Mouse (Mus musculus) hindbrain, embryonic 14.5 days (tissue): ENCODE data around the gene Alg13. TPM values are rescaled to one million over a fixed set of nuclear protein-coding genes. Genes with fewer than 3 reads are reported as not detected.

Experiments
- ATAC-seq: fragments of 200-750 bp; cut with Nextera tagmentation; 2 replicates; pipeline ENCODE4 v1.8.0; 2017; ENCODE audit warnings: moderate number of reproducible peaks, mild to moderate bottlenecking, moderate TSS enrichment, moderate library complexity; ENCODE audit not compliant: low FRiP score
- DNase-seq: peaks from one replicate; pipeline ENCODE4 v3.0.0-alpha.2; 2015; ENCODE audit warnings: low spot score
- H3K27ac ChIP-seq: fragments of 300-500 bp; sonication (generic); 2 replicates; pipeline ENCODE4 v1.5.1; 2014; ENCODE audit warnings: mild to moderate bottlenecking, moderate library complexity
- H3K27me3 ChIP-seq: fragments of 300-500 bp; sonication (generic); 2 replicates; pipeline ENCODE4 v1.6.1; 2014; ENCODE audit warnings: mild to moderate bottlenecking, low read length, mixed read lengths; ENCODE audit not compliant: control insufficient read depth, insufficient read depth
- H3K36me3 ChIP-seq: fragments of 300-500 bp; sonication (generic); replicated peaks from 2 replicates; pipeline ENCODE4 v1.6.1; 2014; ENCODE audit not compliant: control insufficient read depth, insufficient read depth
- H3K4me1 ChIP-seq: fragments of 300-500 bp; sonication (generic); replicated peaks from 2 replicates; pipeline ENCODE4 v1.6.1; 2014; ENCODE audit warnings: antibody characterized with exemption, low read length, mixed read lengths; ENCODE audit not compliant: control insufficient read depth, insufficient read depth
- H3K4me2 ChIP-seq: fragments of 300-500 bp; sonication (generic); replicated peaks from 2 replicates; pipeline ENCODE4 v1.6.1; 2014; ENCODE audit warnings: mild to moderate bottlenecking, moderate library complexity
- H3K4me3 ChIP-seq: fragments of 300-500 bp; sonication (generic); replicated peaks from 2 replicates; pipeline ENCODE4 v1.5.1; 2014; ENCODE audit warnings: mild to moderate bottlenecking, low read length
- H3K9ac ChIP-seq: fragments of 300-500 bp; sonication (generic); 2 replicates; pipeline ENCODE4 v1.6.1; 2014
- H3K9me3 ChIP-seq: fragments of 300-500 bp; sonication (generic); 2 replicates; pipeline ENCODE4 v1.6.1; 2016; ENCODE audit warnings: low read length; ENCODE audit not compliant: control insufficient read depth
- WGBS: fragments of 180-500 bp; shearing (Covaris S2); extraction: QIAGEN DNeasy Blood & Tissue Kit; methylation state at CpG from one replicate; pipeline ENCODE4 v1.1.7; 2014; 5-methylcytosine and 5-hydroxymethylcytosine counted together
- polyA plus RNA-seq: library from polyadenylated mRNA; unstranded; fragments of >200 nt; fragmentation: Nextera tagmentation; extraction: Ambion mirVana; gene quantifications from 2 replicates; pipeline ENCODE4 v1.2.1, GENCODE M21; 2014

Alg13 gene
- polyA plus RNA-seq, 1 experiment from 2014 or later, result 12.9 TPM

DNA sequence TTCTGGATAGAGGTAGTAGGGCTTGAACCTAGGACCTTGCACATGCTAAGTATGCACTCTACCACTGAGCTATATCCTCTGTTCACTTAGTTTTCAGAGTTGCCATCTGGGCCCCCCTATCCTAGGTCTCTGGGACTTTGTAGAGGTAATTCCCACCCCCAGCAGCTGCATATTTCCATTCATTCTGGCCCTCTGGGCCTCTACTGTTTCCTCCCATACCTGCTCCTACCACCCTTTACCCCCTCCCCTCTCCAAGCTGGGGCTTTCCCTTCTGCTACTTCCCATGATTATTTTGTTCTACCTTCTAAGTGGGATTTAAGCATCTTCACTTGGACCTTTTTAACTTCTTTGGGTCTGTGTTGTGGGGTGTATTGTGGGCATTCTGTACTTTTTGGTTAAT lies 7.8 kb downstream of the Alg13 start:
- no peak for ATAC-seq
- H3K4me3 ChIP-seq, result no peak overlapping the region
- H3K9me3 ChIP-seq, result no peaks in the 10 kb centered on the region
- no peak overlapping the region for H3K9ac ChIP-seq
- no peaks in the 10 kb centered on the region for H3K36me3 ChIP-seq
- H3K27me3 ChIP-seq, result no peaks in the 10 kb centered on the region
- no peak for DNase-seq
- H3K4me2 ChIP-seq, result no peak overlapping the region
- no peaks in the 10 kb centered on the region for H3K4me1 ChIP-seq
- no peak overlapping the region for H3K27ac ChIP-seq

DNA sequence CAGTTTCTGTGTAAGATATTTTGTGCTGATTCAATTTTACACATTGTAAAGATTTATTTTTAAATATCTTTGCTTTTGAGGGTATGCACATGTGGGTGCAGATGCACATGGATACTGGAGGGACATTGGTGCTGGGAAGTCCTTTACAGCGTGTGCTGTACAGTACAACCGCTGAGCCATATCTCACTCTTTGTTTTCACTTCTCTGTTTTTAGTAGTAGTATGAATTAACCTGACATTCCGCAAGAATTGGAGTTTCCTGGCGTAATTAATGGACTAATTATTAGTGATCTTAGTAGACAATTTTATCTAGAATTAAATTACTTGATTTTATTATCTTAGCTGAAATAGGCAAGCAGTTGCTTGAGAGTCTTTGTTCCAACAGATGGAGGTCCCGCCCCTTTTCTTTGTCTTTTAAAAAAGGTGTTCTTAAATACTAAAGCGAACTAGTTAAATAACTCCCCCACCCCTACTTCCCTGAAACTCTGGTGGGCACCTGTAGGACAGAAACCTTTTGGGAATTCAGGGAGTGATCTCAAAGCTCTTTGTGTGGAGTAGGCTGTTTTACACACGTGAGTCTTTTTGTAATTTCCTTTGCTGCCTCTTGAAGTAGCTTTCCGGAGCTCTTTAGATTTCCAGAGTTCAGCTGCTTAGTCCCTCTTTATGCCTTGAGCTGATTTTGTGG lies 17.9 kb downstream of the Alg13 start:
- WGBS, result 44% methylated on average over 8 of the region's 8 CpGs

DNA sequence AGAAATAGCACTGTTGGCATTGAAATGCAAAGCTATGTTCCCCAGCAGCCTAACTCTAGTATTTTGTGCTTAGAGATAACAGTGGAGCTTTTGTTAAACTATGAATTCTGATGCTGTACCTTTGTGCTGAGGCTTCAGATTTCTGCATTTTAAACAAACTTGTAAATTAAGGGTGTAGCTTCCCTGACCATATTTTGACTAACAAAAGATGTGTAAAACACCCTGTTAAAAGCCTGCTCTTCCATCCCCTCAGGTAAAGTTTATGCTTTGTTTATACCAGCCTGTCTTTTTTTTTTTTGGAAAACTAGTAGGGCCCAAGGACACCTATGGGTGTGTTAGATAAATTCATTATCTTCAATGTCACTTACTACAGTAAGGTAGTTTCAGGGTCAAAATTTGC lies 20.3 kb downstream of the Alg13 start:
- H3K36me3 ChIP-seq, result no peaks in the 10 kb centered on the region
- no peak overlapping the region for H3K4me3 ChIP-seq
- H3K27ac ChIP-seq, result no peak overlapping the region
- H3K9ac ChIP-seq, result no peak overlapping the region
- DNase-seq, result no peak
- H3K4me2 ChIP-seq, result no peak overlapping the region
- H3K27me3 ChIP-seq, result no peaks in the 10 kb centered on the region
- no peaks in the 10 kb centered on the region for H3K4me1 ChIP-seq
- no peak for ATAC-seq
- no peaks in the 10 kb centered on the region for H3K9me3 ChIP-seq

More for the DNA sequence above, 17.9 kb downstream of the Alg13 start:
- ATAC-seq, result no peak
- DNase-seq, result no peak
- Histone ChIP-seq H3K4me1 (no peaks in the 10 kb centered on the region), H3K9ac (no peak overlapping the region), H3K4me2 (no peak overlapping the region), H3K4me3 (no peak overlapping the region), H3K27me3 (no peaks in the 10 kb centered on the region), H3K9me3 (no peaks in the 10 kb centered on the region), H3K36me3 (no peaks in the 10 kb centered on the region), H3K27ac (no peak overlapping the region)

DNA sequence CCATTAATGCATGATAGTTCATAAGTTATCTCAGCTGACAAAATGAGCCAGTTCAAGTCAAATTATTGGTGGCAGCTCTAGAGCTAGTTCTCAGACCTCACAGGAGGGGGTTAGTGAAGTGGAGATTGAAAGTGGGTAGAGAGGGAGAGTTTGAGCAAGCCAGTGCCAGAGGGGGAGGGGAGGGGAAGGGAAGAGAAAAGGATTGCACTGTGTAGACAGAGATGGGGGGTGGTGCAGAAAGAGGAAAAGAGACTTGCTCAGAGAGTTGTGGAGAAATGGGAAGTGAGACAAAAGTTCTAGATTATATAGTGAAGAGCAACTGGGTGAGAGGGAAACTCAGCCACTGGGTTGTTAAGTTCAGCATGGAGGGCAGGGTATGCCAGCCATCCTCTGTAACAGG lies 20.8 kb downstream of the Alg13 start:
- DNase-seq (no peak), ATAC-seq (no peak)
- Histone ChIP-seq H3K27ac (no peak overlapping the region), H3K36me3 (no peaks in the 10 kb centered on the region), H3K4me2 (no peak overlapping the region), H3K27me3 (no peaks in the 10 kb centered on the region), H3K4me3 (no peak overlapping the region), H3K9me3 (no peaks in the 10 kb centered on the region), H3K9ac (no peak overlapping the region), H3K4me1 (no peaks in the 10 kb centered on the region)

DNA sequence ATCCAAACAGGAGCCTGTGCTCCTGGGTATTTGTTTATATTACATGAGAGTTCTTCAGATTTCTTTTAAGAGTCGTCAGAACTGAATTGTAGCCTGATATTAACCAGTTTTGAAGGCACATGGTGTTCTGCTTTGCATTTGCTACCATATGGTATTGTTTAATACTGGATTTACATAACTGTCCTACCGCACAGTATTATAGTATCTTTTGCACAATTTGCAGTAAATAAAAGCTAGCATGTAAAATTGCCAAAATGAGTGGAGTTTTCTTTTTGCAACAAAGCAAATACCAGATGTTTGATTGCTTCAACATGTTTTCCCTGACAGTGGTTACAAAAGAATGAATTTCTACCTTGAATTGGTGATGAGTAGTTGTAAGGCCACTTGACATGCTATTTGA lies 56.6 kb downstream of the Alg13 start:
- no peaks in the 10 kb centered on the region for H3K9me3 ChIP-seq
- DNase-seq, result no peak
- H3K4me1 ChIP-seq, result no peaks in the 10 kb centered on the region
- H3K27ac ChIP-seq, result no peak overlapping the region
- 81% methylated on average over 2 of the region's 2 CpGs for WGBS
- no peak for ATAC-seq
- H3K9ac ChIP-seq, result no peak overlapping the region
- no peak overlapping the region for H3K4me2 ChIP-seq
- no peak overlapping the region for H3K4me3 ChIP-seq
- H3K27me3 ChIP-seq, result no peaks in the 10 kb centered on the region
- no peaks in the 10 kb centered on the region for H3K36me3 ChIP-seq

DNA sequence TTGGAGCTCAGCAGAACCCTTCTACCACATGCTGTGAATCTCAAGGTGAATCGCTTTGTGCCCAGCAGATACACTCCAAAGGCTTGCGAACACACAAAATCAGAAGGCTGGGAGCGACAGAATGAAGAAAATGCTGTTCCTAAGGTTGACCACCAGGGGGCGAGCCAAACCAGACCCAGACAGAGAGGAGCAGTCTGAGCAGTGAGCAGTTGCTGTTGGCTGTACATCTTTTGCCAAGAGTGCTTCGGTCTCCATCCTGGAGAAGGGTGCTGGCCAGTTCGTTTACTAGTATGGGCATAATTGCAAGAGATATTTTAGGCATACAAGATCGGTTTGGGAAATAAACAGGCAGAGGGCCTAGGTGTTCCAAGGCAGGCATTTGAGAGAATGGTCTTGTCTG lies 85.9 kb downstream of the Alg13 start:
- 30% methylated on average over 7 of the region's 7 CpGs for WGBS
- peak; percentile 76; the same call in 1 of the 2 replicates for ATAC-seq
- DNase-seq, result peak; percentile 67

DNA sequence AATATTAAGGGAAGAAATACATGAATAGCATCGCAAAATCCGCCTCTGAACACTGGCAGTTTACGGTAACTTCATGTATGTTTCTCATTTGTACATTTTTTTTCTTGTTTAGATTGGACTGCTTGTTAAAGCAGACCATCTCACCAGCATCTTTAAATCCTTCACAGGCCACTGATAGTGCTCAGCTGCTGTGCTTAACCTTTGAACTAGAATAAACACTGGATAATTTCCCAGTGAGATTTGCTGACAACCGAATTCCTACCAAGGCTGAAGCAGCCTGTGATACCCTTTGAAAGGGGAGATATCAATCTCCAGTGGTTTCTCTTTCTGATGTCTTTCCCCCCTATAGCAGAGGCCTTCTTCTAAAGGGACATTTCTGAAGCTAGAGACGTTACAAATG lies 90.4 kb downstream of the Alg13 start:
- Histone ChIP-seq H3K4me2 (no peak overlapping the region), H3K9me3 (no peaks in the 10 kb centered on the region), H3K4me3 (no peak overlapping the region), H3K36me3 (no peaks in the 10 kb centered on the region), H3K27me3 (no peaks in the 10 kb centered on the region), H3K27ac (no peak overlapping the region), H3K9ac (no peak overlapping the region), H3K4me1 (no peaks in the 10 kb centered on the region)
- no peak for DNase-seq
- WGBS, result 79% methylated on average over 5 of the region's 5 CpGs
- no peak for ATAC-seq

More for the DNA sequence above, 85.9 kb downstream of the Alg13 start:
- Histone ChIP-seq H3K9ac (no peak overlapping the region), H3K36me3 (no peaks in the 10 kb centered on the region), H3K27me3 (no peaks in the 10 kb centered on the region), H3K27ac (no peak overlapping the region), H3K4me3 (no peak overlapping the region), H3K9me3 (no peaks in the 10 kb centered on the region), H3K4me1 (no peaks in the 10 kb centered on the region), H3K4me2 (no peak overlapping the region)

DNA sequence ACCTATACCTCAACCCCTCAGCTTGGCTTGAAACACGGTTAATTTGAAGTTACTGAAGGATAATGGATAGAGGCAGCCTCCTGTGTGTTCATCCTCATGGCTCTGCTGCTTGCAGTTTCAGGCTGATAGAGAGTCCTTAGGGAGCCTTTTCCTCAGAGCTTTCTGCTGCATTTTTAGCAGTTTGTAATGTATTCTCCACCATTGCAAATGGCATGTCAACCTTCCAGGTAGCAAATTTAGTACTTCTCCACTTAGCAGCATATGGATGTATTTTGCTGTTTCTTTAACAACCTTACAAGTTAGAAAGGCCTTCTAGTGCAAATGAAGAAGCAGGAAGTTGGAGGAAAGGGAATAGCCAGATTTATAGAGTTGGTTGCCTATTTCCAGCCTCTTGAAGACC lies 102.7 kb downstream of the Alg13 start:
- H3K36me3 ChIP-seq, result no peaks in the 10 kb centered on the region
- ATAC-seq (no peak), DNase-seq (no peak)
- H3K9ac ChIP-seq, result no peak overlapping the region
- H3K27ac ChIP-seq, result no peak overlapping the region
- H3K4me2 ChIP-seq, result no peak overlapping the region
- 43% methylated on average over 1 of the region's 1 CpGs for WGBS
- no peaks in the 10 kb centered on the region; the same call in 1 of the 2 replicates for H3K27me3 ChIP-seq
- no peaks in the 10 kb centered on the region for H3K4me1 ChIP-seq
- no peak overlapping the region for H3K4me3 ChIP-seq
- no peaks in the 10 kb centered on the region for H3K9me3 ChIP-seq

DNA sequence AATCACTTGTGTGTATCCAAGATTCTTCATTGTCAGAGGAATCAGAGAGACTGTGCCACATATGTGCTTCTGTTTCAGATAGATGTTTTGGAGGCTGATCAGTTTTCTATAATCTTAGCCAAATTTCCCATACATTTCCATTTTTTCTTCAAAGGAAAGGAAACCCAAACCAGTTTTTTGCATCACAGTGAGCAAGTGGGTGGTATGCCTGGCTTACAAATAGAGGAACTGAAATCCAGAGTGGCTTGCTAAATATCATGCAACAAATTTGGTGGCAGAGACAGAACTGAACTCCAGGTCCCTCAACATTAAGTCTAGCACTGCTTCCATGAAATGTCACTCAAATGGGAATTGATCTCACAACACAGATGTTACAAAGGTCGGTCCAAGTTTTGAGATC lies 103.5 kb downstream of the Alg13 start:
- H3K9me3 ChIP-seq, result no peaks in the 10 kb centered on the region
- no peaks in the 10 kb centered on the region; the same call in 1 of the 2 replicates for H3K27me3 ChIP-seq
- H3K4me3 ChIP-seq, result no peak overlapping the region
- WGBS, result 88% methylated on average over 1 of the region's 1 CpGs
- H3K4me1 ChIP-seq, result no peaks in the 10 kb centered on the region
- ATAC-seq (no peak), DNase-seq (no peak)
- no peak overlapping the region for H3K4me2 ChIP-seq
- H3K36me3 ChIP-seq, result no peaks in the 10 kb centered on the region
- no peak overlapping the region for H3K27ac ChIP-seq
- no peak overlapping the region for H3K9ac ChIP-seq

DNA sequence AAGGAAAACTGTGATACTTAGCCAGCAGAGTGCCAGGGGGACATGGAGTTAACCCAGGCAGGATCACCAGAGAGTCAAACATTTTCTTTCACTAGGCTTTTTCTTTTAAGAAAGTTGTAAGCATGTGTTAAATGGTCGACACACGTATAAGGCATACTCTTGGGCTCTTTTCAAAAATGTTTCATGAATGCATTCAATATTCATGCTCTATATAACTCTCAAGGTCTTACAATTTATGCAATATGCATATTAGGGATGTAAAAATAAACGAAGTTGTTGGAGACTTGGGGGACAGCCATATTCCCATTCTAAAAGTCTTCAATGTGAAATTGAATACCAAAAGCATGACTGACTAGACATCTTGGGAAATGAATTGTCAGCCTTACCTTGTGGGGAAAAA lies 106.2 kb downstream of the Alg13 start:
- ATAC-seq (no peak), DNase-seq (no peak)
- Histone ChIP-seq H3K4me2 (no peak overlapping the region), H3K4me3 (no peak overlapping the region), H3K4me1 (no peaks in the 10 kb centered on the region), H3K27me3 (no peaks in the 10 kb centered on the region; the same call in 1 of the 2 replicates), H3K27ac (no peak overlapping the region), H3K9me3 (no peaks in the 10 kb centered on the region), H3K36me3 (no peaks in the 10 kb centered on the region), H3K9ac (no peak overlapping the region)
- 86% methylated on average over 3 of the region's 3 CpGs for WGBS
